Mouse (Mus musculus): Measurements from ENCODE around the gene Zfp524. TPM values are rescaled to one million over a fixed set of nuclear protein-coding genes. Genes with fewer than 3 reads are reported as not detected.

The Zfp524 gene
- polyA plus RNA-seq, 1 experiment = 15.7 TPM

- Histone ChIP-seq H3ac (ENCODE audit: control insufficient read depth, insufficient read length) (no peak overlapping the region), H3K27me3 (ENCODE audit: control insufficient read depth, insufficient read depth, insufficient read length) (no peaks in the 10 kb centered on the region), H3K4me3 (no peak overlapping the region), H3K36me3 (ENCODE audit: control insufficient read depth, insufficient read depth) (no peaks in the 10 kb centered on the region), H3K4me2 (ENCODE audit: low read depth) (no peak overlapping the region), H3K79me2 (ENCODE audit: control insufficient read depth, insufficient read depth) (peaks cover 6% of the 10 kb centered on the region)
- TF ChIP-seq MAX (IDR thresholded peaks at IDR 0.05; ENCODE audit: low read depth) = no peak
- TF ChIP-seq MYOD1 (IDR thresholded peaks at IDR 0.05; ENCODE audit: control insufficient read depth in 1 of 3, insufficient read length in 2 of 3, low read depth in 2 of 3) = no peak
- TF ChIP-seq TCF12 (IDR thresholded peaks at IDR 0.05; ENCODE audit: insufficient read depth, poor library complexity, severe bottlenecking) = no peak
Measured at GRCm38 (mm10) chr7:5047313-5047712, 33.1 kb downstream of the Zfp524 start.

GRCm38 (mm10) chr7:5051193-5052192 is 37.3 kb downstream of the Zfp524 start, which contains the start of gene Zfp580:
Gene Zfp580 (plus strand): TSS chr7:5051538.
- TF ChIP-seq POLR2A (IDR thresholded peaks at IDR 0.05; ENCODE audit: insufficient read length, low read depth) = peak; percentile 66
- TF ChIP-seq POLR2AphosphoS2 (IDR thresholded peaks at IDR 0.05; ENCODE audit: insufficient read length, low read depth) = no peak
- no peak for TF ChIP-seq MYOD1 (IDR thresholded peaks at IDR 0.05; ENCODE audit: control insufficient read depth in 1 of 3, insufficient read length in 2 of 3, low read depth in 2 of 3)
- H3K27me3 ChIP-seq (ENCODE audit: control insufficient read depth, insufficient read depth, insufficient read length) = peaks cover 6% of the 10 kb centered on the region
- peak within 1 kb of the TSS; percentile 17 for H3ac ChIP-seq (ENCODE audit: control insufficient read depth, insufficient read length)
- H3K79me2 ChIP-seq (ENCODE audit: control insufficient read depth, insufficient read depth) = peaks cover 7% of the 10 kb centered on the region
- H3K36me3 ChIP-seq (ENCODE audit: control insufficient read depth, insufficient read depth) = no peaks in the 10 kb centered on the region
- H3K4me3 ChIP-seq = peak within 1 kb of the TSS; percentile 63
- peak within 1 kb of the TSS; percentile 87 for H3K4me2 ChIP-seq (ENCODE audit: low read depth)

GRCm38 (mm10) chr7:5052438-5052837 is 38.2 kb downstream of the Zfp524 start:
- H3ac ChIP-seq (ENCODE audit: control insufficient read depth, insufficient read length) = peak overlapping the region; percentile 17
- H3K36me3 ChIP-seq (ENCODE audit: control insufficient read depth, insufficient read depth) = no peaks in the 10 kb centered on the region
- TF ChIP-seq SRF (IDR thresholded peaks at IDR 0.05; ENCODE audit: control insufficient read depth, insufficient read length, low read depth) = no peak
- TF ChIP-seq CEBPB (IDR thresholded peaks at IDR 0.05; ENCODE audit: insufficient read depth, poor library complexity, severe bottlenecking) = no peak
- no peak for TF ChIP-seq MAX (IDR thresholded peaks at IDR 0.05; ENCODE audit: low read depth)
- no peak for TF ChIP-seq REST (IDR thresholded peaks at IDR 0.05; ENCODE audit: insufficient read depth, insufficient read length)
- no peak for TF ChIP-seq TCF3 (IDR thresholded peaks at IDR 0.05; ENCODE audit: insufficient read length, low read depth)
- TF ChIP-seq MYOD1 (IDR thresholded peaks at IDR 0.05; ENCODE audit: control insufficient read depth in 1 of 3, insufficient read length in 2 of 3, low read depth in 2 of 3) = no peak
- H3K79me2 ChIP-seq (ENCODE audit: control insufficient read depth, insufficient read depth) = peaks cover 7% of the 10 kb centered on the region
- H3K4me2 ChIP-seq (ENCODE audit: low read depth) = peak overlapping the region; percentile 86
- H3K27me3 ChIP-seq (ENCODE audit: control insufficient read depth, insufficient read depth, insufficient read length) = peaks cover 13% of the 10 kb centered on the region
- H3K4me3 ChIP-seq = peak overlapping the region; percentile 63

- Histone ChIP-seq H3K4me3 (no peak overlapping the region), H3K36me3 (ENCODE audit: control insufficient read depth, insufficient read depth) (no peaks in the 10 kb centered on the region), H3K27me3 (ENCODE audit: control insufficient read depth, insufficient read depth, insufficient read length) (peaks cover 13% of the 10 kb centered on the region), H3ac (ENCODE audit: control insufficient read depth, insufficient read length) (no peak overlapping the region), H3K79me2 (ENCODE audit: control insufficient read depth, insufficient read depth) (peaks cover 7% of the 10 kb centered on the region), H3K4me2 (ENCODE audit: low read depth) (no peak overlapping the region)
- TF ChIP-seq MAX (IDR thresholded peaks at IDR 0.05; ENCODE audit: low read depth) (no peak), POLR2AphosphoS2 (IDR thresholded peaks at IDR 0.05; ENCODE audit: insufficient read length, low read depth) (peak; percentile 51)
Measured at GRCm38 (mm10) chr7:5052931-5053343, 38.7 kb downstream of the Zfp524 start.

- Histone ChIP-seq H3K4me3 (no peak overlapping the region), H3ac (ENCODE audit: control insufficient read depth, insufficient read length) (no peak overlapping the region), H3K79me2 (ENCODE audit: control insufficient read depth, insufficient read depth) (peaks cover 7% of the 10 kb centered on the region), H3K4me2 (ENCODE audit: low read depth) (no peak overlapping the region), H3K27me3 (ENCODE audit: control insufficient read depth, insufficient read depth, insufficient read length) (peaks cover 13% of the 10 kb centered on the region), H3K36me3 (ENCODE audit: control insufficient read depth, insufficient read depth) (no peaks in the 10 kb centered on the region)
- TF ChIP-seq CEBPB (IDR thresholded peaks at IDR 0.05; ENCODE audit: insufficient read depth, poor library complexity, severe bottlenecking) (no peak), TCF3 (IDR thresholded peaks at IDR 0.05; ENCODE audit: insufficient read length, low read depth) (no peak), MAX (IDR thresholded peaks at IDR 0.05; ENCODE audit: low read depth) (no peak), MYOD1 (IDR thresholded peaks at IDR 0.05; ENCODE audit: control insufficient read depth in 1 of 3, insufficient read length in 2 of 3, low read depth in 2 of 3) (no peak), MYOG (IDR thresholded peaks at IDR 0.05; ENCODE audit: control insufficient read depth in 1 of 3, insufficient read depth in 1 of 3, insufficient read length in 2 of 3, low read depth in 2 of 3) (no peak), SRF (IDR thresholded peaks at IDR 0.05; ENCODE audit: control insufficient read depth, insufficient read length, low read depth) (no peak), POLR2AphosphoS2 (IDR thresholded peaks at IDR 0.05; ENCODE audit: insufficient read length, low read depth) (no peak), REST (IDR thresholded peaks at IDR 0.05; ENCODE audit: insufficient read depth, insufficient read length) (no peak), TCF12 (IDR thresholded peaks at IDR 0.05; ENCODE audit: insufficient read depth, poor library complexity, severe bottlenecking) (no peak)
Measured at GRCm38 (mm10) chr7:5053456-5054179, 39.4 kb downstream of the Zfp524 start.
